Mouse (Mus musculus) adrenal gland, postnatal 25 days (tissue): ENCODE measurements at regions not wholly inside any gene's neighbourhood (a gene's known extent, or its start where the extent isn't known, plus 50 kb on each side); places are given as distances from the start of the nearest gene placed in this dataset.

Source experiments
- DNase-seq: peaks from one replicate; pipeline ENCODE4 v3.0.0; 2021; ENCODE audit warnings: mixed read lengths

DNA sequence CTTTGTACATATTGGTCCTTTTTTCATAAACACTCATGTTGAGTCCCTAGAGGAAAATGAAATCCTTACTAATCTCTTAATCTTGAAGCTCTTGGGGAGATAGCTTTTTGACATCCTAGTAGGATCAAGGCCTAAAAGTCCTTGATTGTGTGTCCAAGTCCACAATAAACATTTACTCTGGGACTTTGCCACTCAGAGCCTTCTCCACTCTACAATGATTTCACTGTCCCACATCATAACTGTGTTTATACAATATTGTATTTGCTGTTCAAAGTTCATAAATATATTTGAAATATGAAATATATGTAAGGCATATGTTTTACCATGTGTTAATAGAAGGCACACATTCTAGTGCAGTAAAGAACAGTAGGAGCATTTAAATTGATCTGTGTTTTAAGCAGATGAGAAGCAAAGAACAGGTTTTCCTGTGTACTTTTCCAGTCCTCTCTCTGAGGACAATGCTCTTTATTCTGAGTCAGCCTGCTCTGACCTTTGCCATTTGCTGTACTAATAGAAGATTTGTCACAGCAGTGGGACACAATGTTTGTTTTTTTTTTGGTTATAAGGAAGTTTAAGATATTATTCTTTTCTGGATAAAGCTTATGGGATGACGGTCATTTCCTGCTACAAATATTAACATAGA, 130.7 kb upstream of the Gprin3 start:
- DNase-seq, result no peak

DNA sequence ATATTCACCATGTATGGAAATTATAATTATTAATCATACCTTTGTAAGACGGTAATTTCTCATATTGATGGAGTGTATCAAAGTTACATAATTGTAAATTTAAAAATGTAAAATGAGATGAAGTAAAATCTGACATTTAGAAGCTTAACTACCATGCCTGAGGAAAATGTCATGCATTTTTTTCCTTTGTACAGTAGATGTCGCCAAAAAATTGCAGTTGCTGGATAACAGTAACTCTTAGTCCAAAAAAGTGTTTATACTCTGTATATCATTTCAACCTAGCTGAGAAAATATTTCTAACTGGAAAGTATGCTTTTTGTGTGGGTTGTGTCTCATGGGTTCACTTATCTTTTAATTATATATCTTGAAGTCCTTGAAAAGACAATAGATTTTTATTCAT, 110.9 kb upstream of the Gprin3 start:
- no peak for DNase-seq

DNA sequence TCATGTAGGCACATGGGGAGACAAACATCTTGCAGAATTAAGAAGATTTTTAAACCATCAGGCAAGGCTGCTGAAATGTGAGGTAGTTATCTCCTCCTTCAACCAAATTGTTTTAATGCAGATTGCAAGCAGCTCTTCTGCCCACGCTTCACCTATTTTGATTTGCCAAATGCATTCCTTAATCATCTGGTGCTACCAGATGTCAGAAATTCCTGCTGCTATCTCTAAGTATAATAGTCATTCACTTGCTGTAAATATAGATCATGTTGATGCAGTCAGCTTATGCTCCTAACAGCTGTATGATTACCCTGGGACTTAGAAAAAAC, 98.8 kb upstream of the Gprin3 start:
- DNase-seq, result no peak

DNA sequence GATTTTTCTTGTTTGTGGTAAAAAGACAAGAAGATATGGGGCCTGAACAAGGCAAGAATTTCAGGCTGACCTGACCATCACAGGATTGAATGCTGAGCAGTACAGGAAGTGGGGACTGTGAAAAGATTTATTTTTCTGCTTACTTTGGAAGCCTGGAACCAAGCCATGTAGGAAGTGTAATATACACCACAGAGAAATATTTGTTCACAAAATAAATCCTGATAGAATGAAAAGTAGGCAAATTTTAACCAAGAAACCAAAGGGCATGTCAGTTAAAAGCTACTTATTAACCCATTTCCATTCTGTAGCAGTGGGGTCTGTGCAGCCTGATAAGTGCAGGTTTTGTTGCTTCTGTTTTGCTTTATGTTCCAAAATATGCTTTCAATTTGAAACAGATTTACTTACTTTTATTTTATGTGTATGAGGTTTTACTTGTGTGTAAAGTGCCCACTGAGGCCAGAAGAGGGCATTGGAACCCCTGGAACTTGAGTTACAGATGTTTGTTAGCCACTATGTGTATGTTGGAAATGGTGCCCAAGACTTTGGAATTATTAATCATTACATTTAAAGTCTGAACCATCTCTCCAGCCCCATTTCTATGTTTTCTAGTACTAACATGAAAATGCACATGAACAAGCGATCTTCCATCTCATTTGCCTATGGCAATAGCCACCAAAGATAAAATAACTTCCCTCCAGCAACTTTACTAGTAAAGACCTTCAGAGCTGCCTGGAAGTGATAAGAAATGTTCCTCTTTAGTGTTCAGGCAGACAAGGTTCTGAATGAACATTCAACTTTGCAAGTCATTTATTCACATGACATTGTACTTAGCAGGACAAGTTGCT, 98.2 kb upstream of the Gprin3 start:
- no peak for DNase-seq

DNA sequence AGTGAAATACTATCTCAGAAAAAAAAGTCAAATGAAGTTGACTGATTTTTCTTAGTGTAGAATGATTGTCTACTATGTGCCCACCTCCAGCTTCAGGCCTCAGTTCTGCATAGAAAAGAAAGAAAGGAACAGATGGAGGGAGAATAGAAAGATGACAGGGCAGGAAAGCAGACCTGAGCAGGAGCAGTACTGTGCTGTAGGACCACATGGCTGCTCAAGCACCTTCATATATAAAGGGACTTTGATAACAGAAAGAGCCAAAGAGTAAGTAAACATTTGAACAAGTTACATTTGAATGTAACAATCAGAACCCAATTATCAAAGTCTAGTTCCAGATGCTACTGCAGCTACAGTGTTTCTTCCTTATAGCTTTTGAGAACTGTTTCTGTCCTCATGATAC, 96.9 kb upstream of the Gprin3 start:
- no peak for DNase-seq

DNA sequence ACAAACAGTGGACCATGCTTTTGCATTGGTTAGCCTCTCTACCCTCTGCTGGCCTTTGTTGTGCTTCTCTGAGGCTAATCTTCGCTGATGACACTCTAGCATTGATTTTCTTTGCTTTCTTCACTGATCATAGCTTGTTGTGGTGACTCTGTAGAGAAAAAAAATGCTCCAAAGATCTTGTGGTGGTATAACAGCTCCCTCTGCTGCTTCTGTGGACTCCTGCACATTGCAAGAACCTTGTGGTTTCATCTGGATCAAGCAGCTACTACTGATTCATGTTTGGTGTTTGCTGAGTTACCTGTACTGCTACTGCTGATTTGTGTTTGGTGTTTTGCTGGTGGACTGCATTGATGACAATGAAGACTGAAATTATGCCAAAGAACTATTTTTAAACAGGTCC, 74.7 kb upstream of the Gprin3 start:
- DNase-seq, result no peak

DNA sequence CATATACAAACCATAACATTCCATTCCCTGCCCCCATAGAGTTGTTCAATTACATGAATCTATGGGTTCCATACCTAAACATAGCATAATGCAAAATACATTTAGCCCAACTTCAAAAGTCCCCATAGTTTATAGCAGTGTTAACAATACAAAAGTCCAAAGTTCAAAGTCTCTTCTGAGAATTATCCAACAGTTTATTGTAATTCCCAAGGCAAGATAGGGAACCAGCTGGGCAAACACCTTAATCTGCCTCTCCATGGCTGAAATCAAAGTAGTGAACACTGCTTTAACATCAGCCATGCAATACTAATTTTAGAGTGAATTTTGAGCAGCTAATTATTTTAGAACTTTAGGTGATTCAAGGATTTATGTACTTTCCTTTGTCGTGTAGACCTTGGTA, 72.7 kb upstream of the Gprin3 start:
- DNase-seq, result no peak

DNA sequence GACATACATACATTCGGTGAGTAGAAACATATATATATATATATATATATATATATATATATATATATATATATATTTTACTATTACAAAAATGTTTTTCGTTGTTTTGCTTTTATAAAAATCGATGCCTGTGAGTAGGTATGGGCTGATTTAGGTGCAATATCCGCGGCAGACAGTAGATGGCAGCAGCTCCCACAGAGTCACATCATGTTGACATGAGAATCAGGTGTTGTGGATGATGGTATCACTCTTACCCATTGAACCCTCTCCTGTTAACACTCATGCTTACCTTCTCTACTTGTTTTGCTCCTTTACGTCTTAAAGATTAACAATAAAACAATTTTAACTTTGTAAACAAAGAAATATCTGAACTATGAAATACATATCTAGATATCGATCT, 72.0 kb upstream of the Gprin3 start:
- DNase-seq, result peak; percentile 55

DNA sequence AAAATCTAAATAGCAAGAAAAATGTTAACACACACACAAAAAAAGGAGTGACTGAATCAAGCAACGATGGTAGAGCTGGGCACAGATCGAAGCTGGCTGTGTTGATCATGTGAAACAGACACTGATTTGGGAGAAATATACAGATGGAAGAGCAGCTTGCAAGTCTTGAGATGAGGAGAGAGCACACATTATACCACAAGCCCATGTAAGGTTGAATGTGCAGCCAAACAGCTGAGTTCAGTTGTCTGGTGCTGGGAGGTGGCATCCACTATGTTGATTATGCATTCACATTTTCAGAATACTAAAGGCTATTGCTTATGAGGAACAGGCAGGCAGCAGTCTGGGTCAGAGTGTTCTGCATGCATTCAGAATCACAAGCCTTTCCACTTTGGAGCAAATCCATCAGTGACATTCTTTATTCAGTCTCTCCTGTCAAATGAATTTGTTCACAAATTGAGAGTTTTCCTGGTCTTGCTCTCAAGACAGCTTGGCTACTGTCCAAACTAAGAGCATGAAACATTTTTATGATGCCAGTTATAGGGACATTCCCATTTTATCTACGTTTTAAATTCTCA, 63.0 kb upstream of the Gprin3 start:
- DNase-seq, result no peak

DNA sequence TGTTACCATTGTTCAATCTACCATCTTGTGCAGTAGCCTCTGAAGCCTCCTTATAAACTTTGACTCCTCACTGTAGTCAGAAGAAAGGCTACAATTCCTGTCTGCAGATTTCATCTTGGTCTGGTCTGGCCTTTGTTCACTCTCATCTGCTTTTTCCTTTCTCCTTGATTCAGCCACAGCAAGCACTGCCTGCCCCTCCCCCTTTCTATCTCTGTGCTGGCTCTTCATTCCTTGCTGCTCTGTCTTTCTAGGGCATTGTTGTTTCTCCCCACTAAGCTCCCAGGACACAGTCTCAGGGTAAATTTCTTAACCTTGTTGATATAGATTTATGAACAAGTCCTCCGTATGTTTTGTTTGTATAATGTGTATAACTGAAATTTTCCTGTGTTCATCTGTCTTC, 62.3 kb upstream of the Gprin3 start:
- DNase-seq, result no peak

DNA sequence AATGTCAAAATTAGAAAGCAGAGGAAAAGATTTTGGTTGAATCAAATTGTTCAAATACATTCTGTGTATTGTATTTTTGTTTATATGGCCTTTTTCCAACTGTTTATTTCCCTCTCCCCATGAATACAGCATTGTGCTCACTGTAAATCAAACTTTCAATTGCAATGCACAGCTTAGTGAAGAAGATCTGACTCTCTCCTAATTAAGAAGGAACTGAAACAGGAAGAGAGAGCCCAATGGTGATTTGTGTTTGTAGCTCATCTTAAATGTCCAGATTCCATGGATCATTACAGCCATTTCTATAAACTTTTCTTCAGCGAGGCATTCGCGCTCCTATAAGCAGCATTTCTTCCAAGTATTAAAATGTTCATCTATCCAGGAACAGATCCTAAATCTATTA, 57.9 kb upstream of the Gprin3 start:
- no peak for DNase-seq

DNA sequence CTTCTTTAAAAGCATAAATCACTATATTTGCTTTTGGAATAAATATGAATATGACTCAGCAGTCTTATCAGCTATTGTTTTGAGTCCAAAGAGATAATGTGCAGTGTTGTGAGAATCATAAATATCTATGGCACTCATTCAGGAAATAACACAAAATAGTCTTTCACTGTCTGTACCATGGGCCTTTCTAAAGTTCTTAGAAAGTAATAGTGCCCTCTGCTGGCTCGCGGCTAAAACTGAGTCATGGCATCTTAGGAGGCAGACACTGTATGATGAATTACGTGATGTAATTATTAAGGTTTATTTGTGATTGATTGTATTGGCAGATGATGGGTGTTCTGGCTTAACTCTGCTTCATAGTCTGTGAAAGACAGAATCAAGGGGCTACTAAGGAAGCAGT, 57.5 kb upstream of the Gprin3 start:
- peak; percentile 26 for DNase-seq
